Mouse (Mus musculus): ENCODE data around the gene Kifc1.
"Not testable (repeated sequence)": the region's sequence is repeated elsewhere in the genome, so short reads cannot be mapped to it uniquely, and the experiment has no call there.

- not testable (repeated sequence) for TF ChIP-seq CTCF (conservative IDR thresholded peaks at IDR 0.05; ENCODE audit: low read length); POU5F1 (IDR thresholded peaks at IDR 0.05; ENCODE audit: borderline replicate concordance, low read length)
Observed at GRCm38 (mm10) chr17:33893011-33893410, 2.5 kb upstream of the Kifc1 start.

Data from E14TG2a.4 (cell line).